Mouse (Mus musculus): Measurements from ENCODE around the gene Gramd1b.
"Not testable (repeated sequence)": the region's sequence is repeated elsewhere in the genome, so short reads cannot be mapped to it uniquely, and the experiment has no call there.

Gramd1b gene

GRCm38 (mm10) chr9:40511970-40512369 is 19.2 kb downstream of the Gramd1b start:
- DNase-seq: no peak

GRCm38 (mm10) chr9:40509479-40509878 is 21.7 kb downstream of the Gramd1b start:
- DNase-seq: no peak

GRCm38 (mm10) chr9:40506576-40506975 is 24.6 kb downstream of the Gramd1b start:
- no peak for DNase-seq

- no peak for DNase-seq
Observed at GRCm38 (mm10) chr9:40505471-40506312, 25.5 kb downstream of the Gramd1b start.

- DNase-seq: no peak
Observed at GRCm38 (mm10) chr9:40504886-40505285, 26.3 kb downstream of the Gramd1b start.

GRCm38 (mm10) chr9:40500691-40501090 is 30.5 kb downstream of the Gramd1b start:
- no peak for DNase-seq

- DNase-seq: not testable (repeated sequence)
Observed at GRCm38 (mm10) chr9:40482351-40483084, 48.7 kb downstream of the Gramd1b start.

GRCm38 (mm10) chr9:40481271-40481670 is 49.9 kb downstream of the Gramd1b start:
- DNase-seq: no peak

GRCm38 (mm10) chr9:40479333-40479732 is 51.9 kb downstream of the Gramd1b start:
- DNase-seq: peak; percentile 81

- no peak for DNase-seq
Observed at GRCm38 (mm10) chr9:40478146-40478900, 52.9 kb downstream of the Gramd1b start.

- no peak for DNase-seq
Observed at GRCm38 (mm10) chr9:40477611-40478010, 53.6 kb downstream of the Gramd1b start.

- DNase-seq: no peak
Observed at GRCm38 (mm10) chr9:40476098-40476497, 55.1 kb downstream of the Gramd1b start.

- no peak for DNase-seq
Observed at GRCm38 (mm10) chr9:40472961-40473510, 58.1 kb downstream of the Gramd1b start.

GRCm38 (mm10) chr9:40469403-40470137 is 61.6 kb downstream of the Gramd1b start:
- DNase-seq: no peak

- peak; percentile 46 for DNase-seq
Observed at GRCm38 (mm10) chr9:40466782-40467181, 64.4 kb downstream of the Gramd1b start.

- peak; percentile 74 for DNase-seq
Observed at GRCm38 (mm10) chr9:40465596-40465995, 65.6 kb downstream of the Gramd1b start.

- no peak for DNase-seq
Observed at GRCm38 (mm10) chr9:40462401-40462800, 68.8 kb downstream of the Gramd1b start.

GRCm38 (mm10) chr9:40460781-40461180 is 70.4 kb downstream of the Gramd1b start:
- DNase-seq: no peak

GRCm38 (mm10) chr9:40459304-40460280 is 71.6 kb downstream of the Gramd1b start:
- no peak for DNase-seq

GRCm38 (mm10) chr9:40458559-40459303 is 72.5 kb downstream of the Gramd1b start:
- peak; percentile 47 for DNase-seq

All from kidney, postnatal 10 days (tissue).